Mouse (Mus musculus) liver, postnatal 0 days (tissue): ENCODE measurements around the gene Pde10a.

ENCODE experiments used
- CTCF ChIP-seq: sonication (generic); IDR thresholded peaks from 2 replicates; pipeline ENCODE4 v1.5.1; 2016; ENCODE audit warnings: antibody characterized with exemption, low read depth
- EP300 ChIP-seq: IDR thresholded peaks from 2 replicates; pipeline ENCODE4 v1.6.1; 2016; ENCODE audit warnings: antibody characterized with exemption, low read depth, mild to moderate bottlenecking

DNA sequence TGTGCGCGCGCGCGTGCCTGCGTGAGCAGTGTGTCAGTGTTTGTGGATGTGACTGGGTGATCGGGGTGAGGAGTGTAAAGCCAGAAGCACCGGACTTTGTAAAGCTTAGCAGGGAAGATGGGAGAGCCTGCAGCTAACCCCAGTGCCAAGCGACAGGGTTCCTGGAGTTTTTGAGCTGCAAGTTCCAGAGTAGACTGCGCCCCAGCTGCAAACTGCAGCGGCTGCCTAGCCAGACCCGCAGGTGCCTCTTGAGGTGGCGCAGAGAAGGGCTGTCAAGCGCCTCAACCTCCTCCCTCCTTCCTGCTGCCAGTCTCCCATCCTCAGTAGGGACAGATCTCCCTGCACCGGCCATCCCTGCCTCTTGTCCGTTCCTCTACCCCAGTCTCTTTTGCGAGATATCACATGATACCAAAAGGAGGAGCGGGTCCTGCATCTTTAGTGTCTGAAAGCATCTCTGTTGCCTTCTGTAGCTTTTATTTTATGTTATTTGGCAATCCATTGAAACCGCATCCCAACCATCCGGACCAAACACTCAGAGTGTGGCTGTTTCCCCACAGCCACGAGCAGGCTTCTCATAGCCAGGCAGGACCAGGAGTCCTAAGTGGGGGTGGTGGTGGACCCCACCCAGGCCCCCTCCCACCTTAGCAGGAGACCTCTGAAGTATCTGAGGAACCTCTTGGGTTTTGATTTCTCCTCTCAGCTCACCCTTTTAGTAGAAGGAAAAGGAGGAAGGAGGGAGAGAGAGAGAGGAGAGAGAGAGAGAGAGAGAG, 984 bp downstream of the Pde10a start:
- TF ChIP-seq CTCF (no peak), EP300 (no peak)
